Mouse (Mus musculus): Measurements from ENCODE around the gene Mrm2. TPM values are rescaled to one million over a fixed set of nuclear protein-coding genes. Genes with fewer than 3 reads are reported as not detected.

Mrm2 gene
- total RNA-seq, 2 experiments from 2014 or later: 7.3 to 10.1 TPM

- DNase-seq (ENCODE audit: low spot score in 2 of 2): no peak
Observed at GRCm38 (mm10) chr5:140346050-140346449, 14.4 kb upstream of the Mrm2 start.

GRCm38 (mm10) chr5:140345244-140345643, 13.5 kb upstream of the Mrm2 start:
- DNase-seq (ENCODE audit: low spot score in 2 of 2): no peak

- DNase-seq (ENCODE audit: low spot score in 2 of 2): no peak
Observed at GRCm38 (mm10) chr5:140342880-140343279, 11.2 kb upstream of the Mrm2 start.

DNA sequence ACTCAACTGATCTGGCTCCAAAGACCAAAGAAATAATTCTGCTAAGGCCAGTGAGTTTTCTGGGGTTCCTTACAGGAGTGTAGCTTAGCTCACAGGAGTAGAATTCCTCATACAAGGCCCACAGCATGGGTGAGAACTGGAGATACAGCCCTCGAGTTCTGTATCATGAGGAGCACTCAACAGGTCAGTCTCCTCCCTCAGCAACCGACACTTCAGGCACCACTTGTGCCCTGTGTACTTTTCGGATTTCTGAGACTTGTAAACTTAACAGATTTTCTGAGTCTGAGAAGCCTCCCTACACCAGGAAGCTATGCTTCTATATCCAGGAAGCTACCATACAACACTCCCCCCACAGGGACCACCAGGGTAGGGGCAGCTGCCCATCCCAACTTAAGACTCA, 8.1 kb upstream of the Mrm2 start:
- DNase-seq (ENCODE audit: low spot score in 2 of 2): no peak

GRCm38 (mm10) chr5:140338779-140339178, 7.1 kb upstream of the Mrm2 start:
- no peak for DNase-seq (ENCODE audit: low spot score in 2 of 2)

GRCm38 (mm10) chr5:140336680-140337079, 5.0 kb upstream of the Mrm2 start:
- peak in 1 of 2 experiments; percentile 14 for DNase-seq (ENCODE audit: low spot score in 2 of 2)

DNA sequence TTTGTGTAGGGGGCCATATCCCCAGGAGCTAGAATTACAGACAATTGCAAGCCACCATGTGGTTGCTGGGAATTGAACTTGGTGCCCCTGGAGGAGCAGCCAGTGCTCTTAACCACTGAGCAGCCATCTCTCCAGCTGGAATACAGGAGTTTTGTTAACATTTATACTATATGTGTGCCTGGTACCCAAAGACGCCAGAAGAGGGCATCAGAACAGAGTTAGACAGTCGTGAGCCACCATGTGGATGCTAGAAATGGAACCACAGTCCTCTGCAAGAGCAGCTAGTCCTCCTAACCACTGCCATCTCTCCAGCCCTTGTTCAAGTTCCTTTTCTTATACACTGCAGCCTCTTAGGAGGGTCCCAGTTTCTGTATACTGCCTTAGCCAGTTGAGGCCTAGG, 1.9 kb upstream of the Mrm2 start:
- no peak for DNase-seq (ENCODE audit: low spot score in 2 of 2)

- no peak for DNase-seq (ENCODE audit: low spot score in 2 of 2)
Observed at GRCm38 (mm10) chr5:140332519-140332918, 821 bp upstream of the Mrm2 start.

DNA sequence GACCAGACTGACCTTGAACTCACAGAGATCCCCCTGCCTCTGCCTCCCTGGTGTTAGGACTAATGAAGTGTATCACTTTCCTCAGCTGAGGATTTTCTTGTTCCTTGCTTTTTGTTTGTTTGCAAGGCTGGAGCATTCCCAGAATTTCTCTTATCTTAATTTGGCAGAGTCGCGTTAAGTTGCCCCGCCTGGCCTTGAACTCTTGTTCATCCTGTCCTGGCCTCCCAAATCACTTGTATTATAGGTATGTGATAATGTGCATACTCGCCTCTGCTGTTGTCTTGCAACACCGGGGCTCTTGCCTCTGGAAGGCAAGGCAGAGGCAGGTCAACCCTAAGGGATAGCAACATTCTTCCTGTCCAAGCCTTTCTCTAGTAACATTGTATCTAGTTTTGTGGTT, 7.6 kb downstream of the Mrm2 start:
- DNase-seq (ENCODE audit: low spot score in 2 of 2): no peak

DNA sequence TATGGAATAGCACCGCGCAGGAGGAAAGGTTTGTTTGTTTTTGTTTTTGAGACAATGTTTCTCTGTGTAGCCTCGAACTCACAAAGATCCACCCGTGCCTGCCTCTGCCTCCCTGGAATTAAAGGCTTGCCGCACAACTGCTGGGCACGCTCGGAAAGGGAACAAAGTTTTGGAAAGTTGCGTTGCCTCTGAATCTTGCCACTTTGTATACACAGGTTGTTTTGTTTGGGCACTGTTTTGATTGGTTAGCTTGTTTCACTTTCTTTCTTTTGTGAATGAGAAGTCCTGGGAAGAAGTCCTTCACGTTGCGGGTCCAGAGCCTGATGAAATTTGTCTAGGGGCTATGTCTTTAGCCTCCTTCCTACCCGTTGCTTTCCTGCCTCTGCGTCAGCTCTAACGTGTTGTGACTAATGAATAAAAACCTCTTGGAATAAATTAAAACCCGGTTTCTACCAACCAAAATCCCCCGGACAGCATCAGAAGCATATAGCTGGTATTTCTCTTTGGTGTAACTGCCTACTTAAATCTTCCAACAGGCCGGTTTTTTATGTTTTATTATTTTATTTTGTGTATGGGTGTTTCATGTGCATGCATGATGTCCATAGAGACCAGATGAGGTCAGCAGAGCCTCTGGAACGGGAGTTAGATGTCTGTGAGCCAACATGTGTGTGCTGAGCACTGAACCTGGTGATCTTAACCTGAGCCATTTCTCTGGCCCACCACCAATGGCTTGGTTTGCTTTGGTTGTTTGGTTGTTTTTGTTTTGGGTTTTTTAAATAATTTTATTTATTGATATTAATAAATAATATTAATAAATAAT, 9.7 kb downstream of the Mrm2 start:
- no peak for DNase-seq (ENCODE audit: low spot score in 2 of 2)

DNA sequence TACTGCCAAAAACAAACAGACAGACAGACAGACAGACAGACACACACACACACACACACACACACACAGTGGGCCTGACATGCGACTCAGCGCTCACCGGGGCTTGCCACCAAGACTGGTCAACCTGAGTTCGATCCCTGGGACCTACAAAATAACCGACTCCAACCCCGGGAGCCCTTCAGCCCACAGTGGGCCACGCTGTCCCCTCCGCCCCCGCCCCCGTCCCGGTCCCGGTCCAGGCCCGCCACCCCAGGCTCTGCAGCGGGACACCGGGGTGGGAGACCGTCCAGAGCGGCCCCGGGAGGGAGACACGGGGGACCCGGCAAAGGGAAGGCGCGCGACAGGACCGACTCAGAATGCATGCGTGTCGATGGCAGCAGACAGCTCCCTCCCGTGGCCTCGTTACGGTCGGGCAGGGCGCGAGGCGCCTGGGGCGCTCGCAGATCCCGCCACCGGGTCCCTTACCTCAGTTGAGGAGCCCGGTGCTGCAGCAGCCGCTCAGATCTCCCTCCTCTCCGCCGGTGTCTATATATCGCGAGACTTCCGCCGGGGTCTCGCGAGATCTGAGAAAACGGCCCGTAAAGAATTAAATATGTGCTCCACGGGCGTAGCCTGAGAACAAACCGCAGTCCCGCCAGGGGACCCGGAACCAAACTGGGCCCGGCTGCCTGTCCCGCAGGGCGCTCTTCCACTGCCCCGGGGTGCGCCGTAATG, 10.5 kb downstream of the Mrm2 start, which contains the start of the genes Mad1l1 and Nudt1:
TSS of gene Mad1l1 (minus strand) at position 511 of the 714 bp plus-strand sequence.
TSS of gene Nudt1 (plus strand) at position 615 of the 714 bp plus-strand sequence.
- DNase-seq (ENCODE audit: low spot score in 2 of 2): peak; percentile 90 to 92

GRCm38 (mm10) chr5:140316716-140317115, 15.0 kb downstream of the Mrm2 start:
- DNase-seq (ENCODE audit: low spot score in 2 of 2): no peak

DNA sequence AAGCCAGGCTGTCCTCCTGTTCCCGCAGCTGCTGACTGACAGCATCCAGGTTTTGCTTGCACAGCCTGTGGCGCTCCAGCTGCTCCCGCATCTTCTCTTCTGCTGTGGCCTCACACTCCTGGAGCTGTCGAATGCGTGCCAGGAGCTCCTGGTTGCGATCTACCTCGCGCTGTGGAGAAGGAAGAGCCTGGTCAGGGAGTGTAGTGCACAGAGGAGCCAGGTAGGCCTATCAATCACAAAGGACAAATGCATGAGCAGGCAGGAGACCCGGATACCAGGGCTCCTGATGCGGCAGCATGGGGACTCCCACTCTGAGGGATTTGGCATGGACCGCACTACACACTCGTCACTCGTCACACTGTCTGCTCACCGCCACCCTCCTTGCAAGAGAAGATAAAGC, 24.1 kb downstream of the Mrm2 start:
- no peak for DNase-seq (ENCODE audit: low spot score in 2 of 2)

DNA sequence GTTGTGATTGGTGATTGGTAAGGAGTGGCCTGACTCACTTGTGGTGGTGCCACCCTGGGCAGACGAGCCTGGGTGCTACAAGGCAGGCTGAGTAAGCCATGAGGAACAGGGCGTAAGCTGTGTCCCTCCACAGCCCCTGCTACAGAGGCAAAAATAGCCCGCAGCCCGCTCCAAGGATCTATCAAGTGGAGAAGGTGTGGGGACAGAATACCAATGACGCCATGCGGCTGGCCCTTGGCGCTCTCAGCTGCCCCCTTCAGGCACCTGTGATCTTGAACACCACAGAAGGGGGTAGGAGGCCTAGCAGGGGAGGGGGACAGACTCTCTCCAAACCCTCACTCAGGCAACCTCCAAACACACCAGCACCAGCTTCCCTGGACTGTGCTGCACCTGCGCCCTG, 25.7 kb downstream of the Mrm2 start:
- DNase-seq (ENCODE audit: low spot score in 2 of 2): no peak

GRCm38 (mm10) chr5:140298291-140298690, 33.4 kb downstream of the Mrm2 start:
- no peak for DNase-seq (ENCODE audit: low spot score in 2 of 2)

- peak in 1 of 2 experiments; percentile 66 for DNase-seq (ENCODE audit: low spot score in 2 of 2)
Observed at GRCm38 (mm10) chr5:140292152-140292551, 39.5 kb downstream of the Mrm2 start.

GRCm38 (mm10) chr5:140289161-140289560, 42.5 kb downstream of the Mrm2 start:
- DNase-seq (ENCODE audit: low spot score in 2 of 2): no peak

- DNase-seq (ENCODE audit: low spot score in 2 of 2): peak in 1 of 2 experiments; percentile 58
Observed at GRCm38 (mm10) chr5:140288287-140288686, 43.4 kb downstream of the Mrm2 start.

DNA sequence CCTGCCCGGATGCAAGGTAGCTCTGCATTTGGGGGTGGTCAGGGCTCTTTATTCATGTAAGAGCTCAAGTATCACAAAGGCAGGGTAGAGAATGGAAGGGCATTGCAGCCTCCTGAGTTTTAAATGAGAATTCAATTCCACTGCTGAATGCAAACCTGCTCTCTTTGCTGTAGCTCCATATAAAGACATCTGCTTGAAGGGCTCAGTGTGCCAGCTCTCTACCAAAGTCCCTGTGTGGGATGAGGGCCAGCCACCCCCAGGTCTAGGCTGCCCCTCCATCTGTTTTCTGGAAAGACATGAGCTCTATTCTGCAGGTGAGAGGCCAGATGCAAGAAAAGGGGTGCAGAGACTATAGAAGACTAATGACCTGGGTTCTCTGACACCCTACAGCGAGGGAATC, 46.9 kb downstream of the Mrm2 start:
- no peak for DNase-seq (ENCODE audit: low spot score in 2 of 2)

DNA sequence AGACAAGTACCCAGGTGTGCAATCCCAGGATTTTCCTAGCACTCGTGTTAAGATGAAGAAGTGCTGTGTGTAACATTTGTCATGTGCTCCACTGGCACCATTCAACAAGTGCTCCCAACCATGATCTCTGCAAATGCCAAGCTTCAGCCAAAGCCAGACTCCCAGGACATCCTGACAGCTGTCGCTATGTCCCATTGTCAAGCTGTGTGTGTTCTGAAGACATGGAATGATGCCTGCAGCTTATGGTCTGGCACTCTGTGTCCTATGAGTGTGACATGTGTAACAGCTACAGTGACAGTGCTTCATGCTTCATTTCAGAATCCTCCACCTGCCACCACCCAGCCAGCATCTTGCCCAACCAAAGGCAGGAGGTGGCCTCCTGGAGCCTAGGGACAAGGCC, 47.7 kb downstream of the Mrm2 start:
- DNase-seq (ENCODE audit: low spot score in 2 of 2): no peak

DNA sequence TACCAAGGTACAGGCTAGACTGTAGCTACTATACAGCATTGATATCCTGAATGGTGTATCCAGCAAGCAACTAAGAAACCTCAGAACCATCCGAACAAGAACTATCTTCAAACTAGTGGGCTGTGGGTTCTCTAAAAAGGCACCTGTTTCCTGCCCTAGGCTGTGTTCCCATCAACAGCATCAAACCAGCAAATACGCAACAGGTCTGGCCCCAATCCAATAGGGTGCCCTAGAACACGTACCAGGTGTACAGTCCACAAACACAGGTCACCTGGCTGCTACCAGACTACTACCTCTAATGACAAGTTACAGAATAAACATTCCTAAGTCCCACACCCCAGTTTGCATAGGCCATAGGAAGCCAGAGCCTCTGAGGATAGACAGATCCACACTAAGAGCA, 48.8 kb downstream of the Mrm2 start:
- DNase-seq (ENCODE audit: low spot score in 2 of 2): no peak

DNA sequence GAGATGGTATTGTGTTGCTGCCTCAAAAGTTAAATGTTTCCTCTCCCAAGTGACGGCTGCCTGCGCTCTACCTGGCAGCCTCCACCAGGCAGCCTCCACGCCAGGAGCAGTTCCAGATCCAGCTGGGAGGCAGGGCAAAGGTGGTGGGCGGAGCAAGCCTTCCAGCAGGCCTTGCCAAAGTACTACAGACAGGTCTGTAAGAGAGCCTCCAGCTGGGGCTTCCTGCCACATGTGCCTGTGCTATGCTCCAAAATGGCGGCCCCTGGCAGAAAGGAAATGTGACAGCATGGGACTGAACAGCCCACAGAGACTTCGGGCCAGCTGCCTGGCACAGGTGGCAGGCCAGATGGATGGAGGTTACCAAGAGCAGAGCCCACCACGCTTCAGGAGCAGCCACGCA, 49.3 kb downstream of the Mrm2 start:
- DNase-seq (ENCODE audit: low spot score in 2 of 2): peak; percentile 39 to 40

Data from layer of hippocampus, postnatal 14 days (tissue).